Mouse (Mus musculus) urinary bladder, postnatal 14 days (tissue): Measurements from ENCODE around the gene Gm27021.

Experiments
- DNase-seq: peaks from one replicate; pipeline ENCODE4 v3.0.0; 2021; ENCODE audit warnings: low spot score

Gm27021 gene

DNA sequence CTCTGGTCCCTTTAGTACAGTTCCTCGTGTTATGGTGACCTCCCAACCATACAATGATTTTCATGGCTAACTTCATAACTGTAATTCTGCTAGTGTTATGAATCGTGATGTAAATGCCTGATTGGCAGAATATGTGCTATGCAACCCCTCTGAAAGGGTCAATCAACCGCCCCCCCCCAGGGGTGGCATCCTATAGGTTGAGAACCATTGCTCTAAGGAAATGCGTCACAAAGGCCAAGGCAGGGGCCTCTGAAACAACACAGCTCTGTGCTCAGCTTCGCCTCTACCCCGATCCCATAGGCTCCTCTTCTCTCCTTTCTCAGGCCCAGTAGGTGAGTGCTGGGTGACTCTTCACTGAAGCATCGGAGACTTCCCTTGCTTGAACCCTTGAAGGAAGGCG, 17.7 kb upstream of the Gm27021 start:
- no peak for DNase-seq

DNA sequence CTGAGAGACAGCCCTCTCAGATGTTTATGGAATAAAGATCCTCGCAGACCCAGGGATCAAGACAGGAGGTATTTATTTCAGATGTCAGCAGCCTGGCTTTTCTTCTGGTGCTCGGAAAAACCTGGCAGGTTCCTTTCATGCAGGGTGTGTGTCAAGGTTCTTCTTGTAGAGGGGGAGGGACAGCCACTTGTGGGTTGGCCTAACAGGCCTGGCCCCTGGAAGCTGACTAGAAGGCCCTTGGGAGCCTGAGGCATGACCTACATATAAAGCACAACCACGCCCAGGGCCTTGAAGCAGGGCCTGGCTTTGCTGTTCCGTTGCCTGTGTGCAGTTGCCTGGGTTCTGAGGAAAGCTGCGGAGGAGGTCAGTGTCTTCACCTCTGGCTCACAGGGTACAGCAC, 17.2 kb upstream of the Gm27021 start:
- DNase-seq = peak; percentile 48

DNA sequence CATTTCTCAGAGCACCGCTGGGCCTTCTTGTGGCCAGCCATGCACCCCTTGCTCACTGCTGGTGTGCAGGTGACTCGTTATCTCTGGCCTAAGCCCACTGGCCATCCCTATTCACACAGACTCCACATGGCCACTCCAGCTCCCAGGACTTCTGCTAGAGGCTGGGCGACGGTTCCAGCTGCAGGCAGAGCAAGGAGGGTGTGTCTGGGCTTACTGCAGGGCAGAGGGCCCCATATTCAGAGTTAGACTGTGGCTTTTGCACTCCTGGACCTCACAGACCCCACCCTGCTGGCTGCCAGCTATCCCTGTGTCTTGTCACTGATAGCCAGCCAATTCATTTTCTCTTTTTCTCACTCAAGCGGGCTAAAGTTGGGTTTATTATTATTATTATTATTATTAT, 16.2 kb upstream of the Gm27021 start:
- DNase-seq = no peak

DNA sequence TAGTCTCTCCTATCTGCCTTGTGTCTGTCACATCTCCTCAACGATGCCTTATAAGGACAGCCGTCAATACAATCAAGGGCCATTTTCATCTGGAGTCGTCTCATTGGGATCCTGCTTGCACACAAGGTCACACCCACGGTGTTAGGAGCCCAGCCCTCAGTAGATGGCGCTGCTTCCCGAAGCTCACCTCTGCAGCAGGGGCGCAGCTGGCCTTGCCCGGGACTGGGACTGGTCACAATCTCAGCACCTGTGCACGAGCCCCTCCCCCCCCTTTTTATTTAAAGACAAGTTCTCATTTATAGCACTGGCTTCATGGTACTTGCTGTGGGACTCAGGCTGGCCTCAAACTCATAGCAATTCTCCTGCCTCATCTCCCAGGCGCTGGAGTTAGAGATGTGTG, 15.7 kb upstream of the Gm27021 start:
- peak; percentile 79 for DNase-seq

DNA sequence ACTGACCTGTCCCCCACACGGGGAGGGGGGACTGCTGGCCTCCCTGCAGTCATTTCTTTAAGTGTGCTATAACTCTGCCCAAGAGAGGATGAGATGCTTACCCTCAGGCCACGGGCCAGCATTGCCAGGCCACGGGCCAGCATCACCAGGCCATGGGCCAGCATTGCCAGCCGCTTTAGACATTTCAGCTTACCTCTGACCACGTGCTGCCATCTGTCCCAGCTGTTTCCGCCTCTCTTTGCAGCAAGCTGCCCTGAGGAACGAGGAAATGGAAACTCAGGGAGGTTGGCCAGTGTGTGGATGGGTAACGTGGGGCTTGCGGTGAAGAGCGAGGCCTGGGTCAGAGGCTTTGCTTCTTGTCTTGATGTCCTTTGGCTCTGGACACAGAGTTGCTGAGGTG, 13.2 kb upstream of the Gm27021 start:
- DNase-seq = no peak

DNA sequence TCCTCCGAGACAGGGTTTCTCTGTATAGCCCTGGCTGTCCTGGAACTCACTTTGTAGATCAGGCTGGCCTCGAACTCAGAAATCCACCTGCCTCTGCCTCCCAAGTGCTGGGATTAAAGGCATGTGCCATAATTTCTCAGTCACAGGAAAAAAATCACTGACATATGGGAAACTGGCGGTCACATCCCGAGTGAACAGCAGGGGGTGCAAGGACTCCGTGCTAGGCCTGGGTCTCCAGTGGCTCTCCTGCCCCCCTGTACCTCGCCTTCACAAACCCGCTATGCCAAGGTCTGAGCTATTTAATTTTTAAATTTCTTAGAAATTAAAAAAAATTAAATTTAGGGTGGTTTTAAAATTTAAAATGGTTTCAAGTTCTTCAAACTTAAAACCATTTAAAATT, 12.5 kb upstream of the Gm27021 start:
- DNase-seq = peak; percentile 59

DNA sequence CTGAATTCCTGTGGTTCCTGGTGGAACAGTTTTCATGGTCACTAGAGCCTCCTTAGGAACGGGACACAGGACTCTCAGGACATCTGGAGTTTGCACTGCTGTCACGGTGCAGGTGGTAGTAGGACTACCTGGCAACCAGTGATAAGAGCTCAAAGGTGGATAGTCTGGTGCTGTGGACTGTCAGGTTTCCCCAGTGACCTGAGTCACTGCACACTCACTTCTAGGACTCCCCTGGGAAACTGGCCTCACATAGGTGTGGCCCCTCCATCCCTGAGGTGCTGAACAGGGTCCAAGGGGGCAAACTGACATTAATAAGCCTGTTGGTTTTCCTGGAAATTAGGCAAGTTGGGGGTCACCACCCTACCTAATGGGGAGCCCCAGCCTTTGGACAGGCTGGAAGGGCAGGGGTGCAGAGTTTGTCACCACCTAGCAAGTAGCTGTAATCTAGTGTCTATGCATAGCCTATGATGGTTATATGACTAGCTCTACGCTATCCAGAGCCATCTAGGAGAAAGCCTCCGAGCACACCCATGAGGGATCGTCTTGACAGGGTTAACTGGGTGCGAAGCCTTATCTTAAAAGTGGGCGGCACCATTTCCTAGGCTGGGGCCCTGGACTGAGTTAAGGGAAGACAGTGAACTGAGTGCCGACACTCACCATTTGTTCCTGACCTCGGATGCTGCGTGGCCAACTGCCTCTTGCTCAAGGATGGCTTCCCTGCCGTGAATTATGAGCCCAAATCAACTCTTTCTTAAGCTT, 11.9 kb upstream of the Gm27021 start:
- no peak for DNase-seq

DNA sequence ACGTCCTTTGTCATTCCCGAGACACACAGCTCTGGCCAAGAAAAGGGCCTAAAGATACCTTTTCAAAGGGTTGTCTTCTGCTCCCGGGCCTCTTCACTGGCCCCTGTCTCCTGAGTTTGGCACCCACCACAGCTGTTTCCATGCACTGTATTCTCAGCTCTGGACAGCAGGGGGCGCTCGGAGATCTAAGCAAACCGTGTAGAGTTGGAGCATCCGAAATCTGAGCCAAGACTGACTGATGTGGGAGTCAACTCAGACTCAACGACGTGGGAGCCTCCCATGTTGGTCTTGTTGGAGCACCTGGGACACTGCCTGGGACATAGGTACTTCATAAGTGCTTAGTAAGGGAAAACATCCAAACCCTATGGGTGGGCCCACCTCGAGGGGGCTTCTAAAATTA, 10.6 kb upstream of the Gm27021 start:
- peak; percentile 82 for DNase-seq

DNA sequence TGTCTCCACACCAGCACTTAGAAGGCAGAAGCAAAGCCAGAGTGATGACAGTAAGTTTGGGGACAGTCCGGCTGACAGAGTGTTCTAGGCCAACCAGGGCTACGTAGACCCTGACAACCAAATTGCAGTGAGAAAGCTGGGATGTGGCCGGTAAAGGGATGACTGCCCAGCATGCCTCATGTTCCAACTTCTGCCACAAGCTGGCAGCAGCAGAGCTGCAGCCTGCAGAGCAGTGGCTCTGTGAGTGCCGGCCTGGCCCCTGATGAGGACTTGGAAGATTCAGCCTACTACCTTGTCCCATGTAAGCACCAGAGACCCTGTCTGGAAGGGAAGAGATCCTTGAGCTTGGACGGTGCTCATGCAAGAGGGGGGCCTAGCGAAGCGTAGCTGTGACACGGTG, 7.8 kb upstream of the Gm27021 start:
- DNase-seq = no peak

DNA sequence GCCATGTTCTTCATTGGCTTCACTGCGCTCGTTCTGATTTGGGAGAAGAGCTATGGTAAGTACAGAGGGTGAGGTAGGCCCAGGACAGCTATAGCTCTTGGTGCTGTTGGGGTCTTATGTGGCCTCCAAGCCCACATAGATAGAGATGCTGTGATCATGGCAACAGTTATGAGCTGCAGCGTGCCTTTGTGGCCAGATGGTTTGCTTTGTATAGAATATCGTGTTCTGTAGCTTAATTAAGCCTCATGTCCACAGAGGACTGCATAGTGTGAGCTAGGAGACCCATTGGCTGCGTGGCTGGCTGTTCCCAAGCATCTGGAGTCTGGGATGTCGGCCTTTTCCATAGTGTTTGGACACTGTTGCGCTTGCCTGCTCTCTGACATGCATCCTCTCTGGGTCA, 5.4 kb upstream of the Gm27021 start:
- DNase-seq = no peak

DNA sequence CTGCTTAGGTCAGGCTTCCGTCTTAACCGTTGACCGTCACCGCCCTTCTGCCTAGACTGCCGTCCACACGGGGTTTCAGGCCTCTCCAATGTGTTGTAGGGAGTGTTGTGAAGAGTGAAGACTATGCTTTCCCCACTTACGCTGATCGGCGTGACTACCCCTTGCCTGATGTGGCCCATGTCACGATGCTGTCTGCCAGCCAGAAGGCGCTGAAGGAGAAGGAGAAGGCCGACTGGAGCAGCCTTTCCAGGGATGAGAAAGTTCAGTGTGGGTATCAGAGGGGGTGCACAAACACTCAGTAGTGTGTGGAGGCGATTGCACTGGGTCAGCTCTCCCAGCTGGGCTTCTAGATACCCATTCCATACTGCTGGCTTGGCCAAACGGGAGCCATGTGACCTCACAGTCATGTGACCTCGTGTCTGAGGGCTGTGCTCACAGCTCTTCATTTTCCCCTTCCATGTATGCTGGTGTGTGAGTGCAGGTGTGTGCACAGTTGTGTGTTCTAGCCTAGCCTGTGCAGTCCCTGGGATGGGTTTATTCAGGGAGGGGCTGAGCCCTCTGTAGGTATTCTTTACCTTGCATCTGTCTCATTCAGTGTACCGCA, 4.8 kb upstream of the Gm27021 start:
- no peak for DNase-seq

DNA sequence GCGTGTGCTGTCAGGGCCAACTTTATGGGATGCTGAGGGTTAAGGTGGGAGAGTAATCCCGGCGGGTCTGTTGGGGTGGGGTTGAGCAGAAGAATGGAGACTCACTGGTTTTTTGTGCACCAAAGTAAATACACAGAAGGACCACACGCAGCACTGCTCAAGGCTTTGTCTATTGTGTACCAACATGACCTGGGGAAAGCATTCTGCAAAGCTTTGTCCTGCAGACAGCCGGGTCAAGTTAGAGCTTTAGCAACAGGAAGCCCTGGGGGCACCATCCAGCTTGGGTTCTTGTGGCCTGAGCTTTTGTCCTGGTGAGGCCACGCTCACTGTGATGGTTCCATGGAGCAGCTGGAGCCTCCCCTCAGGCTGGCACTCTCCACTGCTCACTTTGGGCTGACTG, 3.9 kb upstream of the Gm27021 start:
- DNase-seq = no peak

DNA sequence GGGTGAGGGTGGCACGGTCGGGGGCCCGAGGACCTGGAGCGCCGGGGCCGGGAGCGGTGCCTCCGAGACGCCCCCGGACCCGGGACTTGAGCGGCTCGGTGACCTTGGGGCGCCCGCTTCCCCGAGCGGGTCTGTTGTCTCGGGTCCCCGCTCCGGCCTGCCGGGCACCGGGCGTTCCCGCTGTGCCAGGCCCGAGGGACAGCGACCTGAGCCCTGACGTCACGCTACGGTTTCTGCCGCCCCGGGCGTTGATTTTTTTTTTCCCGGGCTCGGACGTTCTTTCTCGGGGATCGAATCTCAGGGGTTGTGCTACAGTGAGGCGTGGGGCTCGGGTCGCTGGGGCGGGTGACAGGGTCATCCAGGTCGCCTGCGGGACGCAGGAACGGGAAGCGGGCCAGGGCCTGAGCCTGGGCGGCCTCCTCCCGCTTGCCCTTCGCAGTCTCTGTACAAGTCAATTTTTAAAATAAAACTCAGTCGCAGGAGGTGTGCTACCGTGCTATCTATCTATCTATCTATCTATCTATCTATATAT, 561 bp upstream of the Gm27021 start, which contains the start of gene Emc8:
Gene Emc8 (minus strand): TSS at position 200 of the 532 bp plus-strand sequence.
- DNase-seq = peak; percentile 24

DNA sequence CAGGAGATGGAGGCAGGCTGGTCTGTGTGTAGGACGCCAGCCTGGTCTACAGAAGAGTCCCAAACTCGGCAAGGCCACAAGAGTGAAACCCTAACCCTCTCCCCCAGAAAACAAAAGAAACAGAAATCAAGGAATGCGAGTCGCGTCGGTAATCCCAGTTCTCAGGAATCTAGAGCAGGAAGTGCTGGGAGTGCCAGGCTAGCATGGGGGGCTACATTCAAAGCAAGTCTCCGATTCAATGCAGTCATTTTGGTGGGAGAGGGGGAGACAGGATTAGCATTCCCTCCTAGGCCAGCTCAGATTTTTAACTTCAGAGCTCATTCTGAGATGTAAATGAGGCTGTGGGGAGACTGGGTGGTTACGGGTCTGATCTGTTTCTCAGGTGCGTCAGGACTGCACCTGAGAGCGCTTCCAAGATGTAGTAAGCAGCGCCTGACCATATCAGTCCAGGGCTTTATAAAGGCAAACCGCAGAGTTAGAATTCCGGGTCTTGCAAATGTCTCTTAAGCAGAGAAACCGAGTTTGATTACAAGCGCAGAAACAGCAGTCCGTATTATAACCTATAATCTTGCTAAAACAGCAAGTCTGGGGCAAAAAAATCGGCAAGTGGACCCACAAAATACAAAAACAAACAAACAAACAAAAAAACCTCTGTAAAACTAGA, 940 bp downstream of the Gm27021 start:
- DNase-seq = no peak

DNA sequence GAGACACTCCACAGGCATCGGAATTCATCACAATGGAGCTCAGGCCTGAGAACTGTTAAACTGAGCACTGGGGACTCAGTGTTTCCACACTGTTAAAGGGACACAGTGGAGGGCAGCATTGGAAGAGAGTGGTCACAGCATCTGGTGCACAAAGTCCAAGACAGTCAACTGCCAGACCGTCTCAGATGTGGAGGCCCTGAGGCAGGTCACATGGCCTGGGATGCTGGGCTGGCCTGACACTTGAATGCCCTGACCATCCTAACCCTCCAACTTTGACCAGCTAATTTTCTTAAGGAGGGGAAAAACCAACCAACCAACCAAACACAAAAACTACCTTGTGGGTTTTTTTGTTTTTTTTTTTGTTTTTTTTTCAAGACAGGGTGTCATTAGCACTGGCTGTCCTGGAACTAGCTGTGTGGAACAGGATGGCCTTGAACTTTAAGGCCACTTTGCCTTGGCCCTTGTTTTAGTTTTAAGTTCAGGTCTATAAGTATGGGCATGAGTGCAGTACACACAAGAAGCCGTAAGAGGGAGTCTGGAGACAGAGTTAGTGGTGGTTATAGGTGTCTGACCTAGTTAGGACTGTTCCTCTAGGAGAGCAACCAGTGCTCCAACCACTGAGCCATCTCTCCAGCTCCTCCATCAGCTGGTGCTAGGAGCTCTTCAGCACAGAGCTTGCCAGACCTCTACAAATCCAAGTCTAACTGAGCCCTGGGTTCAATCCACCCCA, 2.0 kb downstream of the Gm27021 start:
- no peak for DNase-seq

DNA sequence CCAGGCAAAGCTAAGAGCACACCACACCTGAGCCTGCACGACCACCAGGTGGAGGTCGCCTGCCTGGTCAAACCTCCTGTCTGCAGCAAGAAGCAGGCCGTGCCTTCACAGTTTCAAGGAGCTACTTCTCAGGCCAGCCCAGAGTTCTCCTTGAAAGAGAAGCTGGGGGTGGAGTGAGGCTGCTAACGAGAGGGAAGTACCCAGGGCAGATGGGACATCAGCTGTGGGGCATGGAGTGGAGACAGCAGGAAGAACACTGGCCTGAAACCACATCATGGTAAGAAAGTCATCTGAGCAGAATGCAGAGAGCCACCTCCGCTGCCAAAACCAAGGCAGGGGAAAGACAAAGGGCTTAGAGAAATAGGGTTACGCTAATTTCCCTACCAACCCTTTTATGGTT, 3.3 kb downstream of the Gm27021 start:
- no peak for DNase-seq

DNA sequence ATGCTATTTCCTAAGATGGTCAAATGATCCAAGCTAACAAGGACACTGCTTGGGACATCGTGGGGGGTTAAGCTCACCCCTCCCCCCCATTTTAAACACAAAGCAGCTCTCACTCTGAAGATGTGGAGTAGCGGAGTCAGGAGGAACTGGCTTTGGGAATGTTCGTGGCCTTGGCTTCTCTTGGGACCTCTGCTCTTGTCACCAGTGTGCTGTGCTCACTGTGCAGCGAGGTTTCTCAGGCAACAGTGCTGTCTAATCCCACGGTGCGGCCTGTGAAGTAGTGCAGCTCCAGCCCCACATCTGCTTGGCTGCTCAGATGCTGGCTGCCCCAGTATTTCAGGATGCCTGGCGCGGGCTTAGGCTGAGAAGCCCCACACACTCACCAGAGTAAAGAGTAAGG, 10.5 kb downstream of the Gm27021 start:
- DNase-seq = no peak

DNA sequence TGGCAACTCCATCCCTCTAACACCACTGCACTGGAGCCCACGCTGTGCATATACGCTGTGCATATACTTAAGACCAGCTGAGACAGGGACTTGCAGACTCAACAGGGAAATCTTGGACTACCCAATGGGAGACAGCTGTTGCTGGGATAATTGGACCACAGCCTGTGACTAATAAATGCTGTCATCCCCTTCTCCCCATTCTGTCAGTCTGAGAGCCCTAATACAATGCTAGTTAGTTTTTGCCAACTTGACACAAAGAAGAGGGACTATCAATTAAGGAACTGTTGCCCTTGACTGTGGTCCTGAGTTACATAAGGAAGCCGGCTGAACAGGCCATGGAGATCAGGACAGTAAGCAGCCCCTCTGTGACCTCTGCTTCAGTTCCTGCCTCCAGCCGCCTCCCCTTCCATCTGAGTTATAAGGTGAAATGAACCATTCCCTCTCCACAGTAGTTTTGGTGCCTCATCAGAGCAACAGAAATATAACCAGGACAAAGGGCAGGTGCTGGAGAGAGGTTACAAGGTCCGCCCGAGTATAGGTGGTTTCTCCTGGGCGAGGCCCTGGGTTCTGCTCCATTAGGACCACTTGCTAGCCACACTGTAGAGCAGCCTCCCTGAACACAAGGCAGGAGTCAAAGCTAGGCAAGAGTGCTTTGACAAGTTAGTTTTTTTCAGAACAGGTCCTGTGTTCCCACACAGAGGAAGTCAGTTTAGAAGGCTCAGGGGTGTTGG, 11.4 kb downstream of the Gm27021 start:
- no peak for DNase-seq

DNA sequence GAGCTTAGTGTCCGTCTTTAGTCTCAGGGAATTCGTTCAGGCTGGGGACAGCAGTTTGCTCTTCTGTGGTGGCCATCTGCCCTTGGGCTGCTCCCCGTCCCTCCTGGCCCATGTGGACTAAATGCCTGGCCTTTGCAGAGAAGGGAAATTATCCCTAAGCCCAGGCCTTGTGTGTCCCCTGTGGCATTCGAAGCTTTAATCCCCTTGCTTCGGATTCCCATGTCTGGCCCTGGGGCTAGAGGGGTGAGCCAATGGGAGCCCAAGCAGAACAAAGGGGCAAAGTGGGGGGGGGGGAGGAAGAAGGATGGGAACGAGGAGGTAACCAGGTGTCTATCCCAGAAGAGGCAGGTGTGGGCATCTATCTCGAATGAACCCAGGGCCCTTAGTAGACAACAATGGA, 20.3 kb downstream of the Gm27021 start, which contains the start of gene 1190005I06Rik:
Gene 1190005I06Rik (minus strand): TSS at position 101 of the 400 bp plus-strand sequence.
- DNase-seq = no peak

DNA sequence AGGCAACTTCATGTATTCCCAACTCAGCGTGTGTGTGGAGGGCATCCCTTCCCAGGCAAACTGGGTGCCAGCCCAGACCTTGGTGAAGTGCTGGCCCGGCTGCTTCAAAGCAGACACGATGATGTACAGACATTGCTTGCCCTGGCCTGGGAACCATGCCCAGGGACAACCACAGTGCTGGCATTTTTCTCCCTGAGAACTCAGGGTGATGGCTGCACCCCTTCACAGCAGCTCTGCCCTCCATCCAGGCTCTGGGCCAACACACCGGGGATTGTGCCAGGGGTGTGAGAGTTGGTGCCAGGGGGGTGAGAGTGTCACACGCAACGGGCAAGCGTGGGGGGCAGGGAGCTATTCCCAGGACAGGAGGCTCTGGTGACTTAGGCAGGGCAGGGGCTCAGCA, 23.2 kb downstream of the Gm27021 start:
- DNase-seq = peak; percentile 49

DNA sequence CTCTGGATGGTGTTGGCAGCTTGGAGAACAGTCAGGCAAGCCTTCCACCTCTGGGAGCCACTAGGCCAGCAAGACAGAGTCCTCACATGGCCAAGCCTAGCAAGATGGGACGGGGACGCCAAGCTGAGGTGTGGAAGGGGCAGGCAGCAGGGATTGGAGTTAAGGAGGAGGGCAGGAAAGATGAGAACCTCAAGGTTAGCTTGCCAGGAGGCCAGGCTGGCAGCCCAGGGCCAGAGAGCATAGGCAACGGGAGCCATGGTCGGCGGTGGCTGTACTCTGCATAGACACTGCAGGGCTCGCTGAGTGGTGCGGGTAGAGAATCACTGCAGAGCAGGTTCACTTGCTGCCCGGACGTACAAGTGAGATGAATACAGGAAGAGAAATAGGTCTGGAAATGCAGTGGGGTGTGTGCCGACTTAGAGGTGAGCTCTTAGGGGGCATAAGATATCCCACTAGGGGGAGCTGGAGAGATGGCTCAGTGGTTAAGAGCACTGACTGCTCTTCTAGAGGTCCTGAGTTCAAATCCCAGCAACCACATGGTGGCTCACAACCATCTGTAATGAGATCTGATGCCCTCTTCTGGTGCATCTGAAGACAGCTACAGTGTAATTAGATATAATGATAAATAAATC, 25.7 kb downstream of the Gm27021 start:
- no peak for DNase-seq
